Mouse (Mus musculus) sigmoid colon, adult 10 weeks (tissue): Measurements from ENCODE around the gene Foxe3. TPM values are rescaled to one million over a fixed set of nuclear protein-coding genes. Genes with fewer than 3 reads are reported as not detected.

Experiments used
- polyA plus RNA-seq: library from polyadenylated mRNA; stranded (reverse); fragments of 350-450 nt; fragmentation: Illumina TruSeq; extraction: RNeasy Lipid Tissue Mini Kit (QIAGEN cat#74804); gene quantifications from one replicate; pipeline ENCODE4 v1.2.3, GENCODE M21; 2014; ENCODE audit warnings: low read depth, low replicate concordance

The Foxe3 gene
- polyA plus RNA-seq: not detected

GRCm38 (mm10) chr4:114925917-114926312 is at the start of gene Foxe3:
Gene Foxe3, minus strand, starts transcription at chr4:114926013.

DNA sequence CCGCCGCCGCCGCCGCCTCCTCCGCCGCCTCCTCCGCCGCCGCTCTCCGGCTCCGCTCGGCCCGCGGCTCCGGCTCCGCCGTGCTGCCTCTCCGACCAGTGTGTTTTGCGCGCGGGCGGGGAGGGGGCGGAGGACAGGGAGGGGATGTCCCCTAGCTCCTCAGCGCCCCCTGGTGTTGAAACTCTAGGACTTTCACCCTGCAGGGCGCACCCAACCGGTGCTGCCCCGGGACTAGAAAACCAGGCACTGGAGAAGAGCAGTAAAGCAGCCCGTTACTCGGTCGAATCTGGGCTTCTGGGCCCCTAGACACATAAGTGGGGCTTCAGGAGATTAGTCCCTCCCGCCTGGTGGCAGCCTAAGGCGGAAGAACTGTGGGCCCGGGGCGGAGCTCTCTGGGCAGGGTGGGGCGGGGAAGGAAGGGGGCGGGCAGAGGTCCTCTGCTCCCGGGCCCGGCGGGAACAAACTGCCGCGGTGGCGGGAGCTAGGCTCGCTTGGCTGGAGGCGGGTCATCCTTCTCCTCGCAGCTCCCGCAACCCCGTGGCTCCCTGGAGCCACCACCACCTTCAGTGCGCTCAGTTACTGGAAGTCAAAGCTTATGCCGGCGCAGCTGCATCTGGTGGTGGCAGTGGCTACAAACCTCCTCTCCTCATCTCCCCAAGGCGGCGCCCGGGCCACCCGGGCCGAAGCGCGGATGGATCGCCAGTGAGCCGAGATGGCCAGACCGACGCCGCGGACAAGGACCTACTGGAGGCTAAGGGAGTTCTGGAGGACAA is 16.8 kb downstream of the Foxe3 start, which contains the start of gene Foxd2:
Foxd2 (minus strand) TSS at position 45 of the 773 bp plus-strand sequence.

Other genes starting within 250 kb of the Foxe3 start
- gene Gm12830, start 104.3 kb downstream of the Foxe3 start, polyA plus RNA-seq: 0.19 TPM
- gene Foxd2, start 17.1 kb downstream of the Foxe3 start, polyA plus RNA-seq: 9.3 TPM
- gene Cmpk1, start 61.2 kb upstream of the Foxe3 start, polyA plus RNA-seq: 2,805 TPM
- gene Stil, start 74.1 kb upstream of the Foxe3 start, polyA plus RNA-seq: 7.0 TPM
- 1.5 TPM for gene Tal1, start 130.4 kb upstream of the Foxe3 start, polyA plus RNA-seq
- 16.0 TPM for gene Pdzk1ip1, start 162.7 kb upstream of the Foxe3 start, polyA plus RNA-seq
- 1.5 TPM for gene Cyp4x1, start 208.3 kb upstream of the Foxe3 start, polyA plus RNA-seq